Mouse (Mus musculus): ENCODE data around the gene Akr1c18.
"Not testable (repeated sequence)": the region's sequence is repeated elsewhere in the genome, so short reads cannot be mapped to it uniquely, and the experiment has no call there.

Akr1c18 gene

DNA sequence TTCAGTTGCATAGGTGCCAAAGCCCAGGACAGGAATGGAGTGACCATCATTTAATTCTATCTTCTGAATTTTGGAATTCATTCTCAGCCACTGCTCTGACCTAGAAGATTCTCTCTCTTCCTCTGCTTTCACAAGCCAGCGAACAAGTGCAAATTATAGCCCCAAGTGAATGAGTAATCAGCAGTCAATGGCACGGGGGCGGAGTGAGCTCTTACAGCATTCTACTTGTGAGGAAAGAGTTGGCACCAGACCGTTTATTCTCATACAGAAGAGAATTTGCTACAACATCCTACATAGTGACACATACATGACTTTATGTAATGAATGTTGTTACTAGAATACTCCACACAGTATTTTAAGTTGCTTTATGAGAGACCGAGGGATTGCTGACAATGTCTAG lies at the start of gene Akr1c18:
Gene Akr1c18, minus strand, starts transcription at position 137 of the 400 bp plus-strand sequence.
- peak; percentile 88 for DNase-seq

DNA sequence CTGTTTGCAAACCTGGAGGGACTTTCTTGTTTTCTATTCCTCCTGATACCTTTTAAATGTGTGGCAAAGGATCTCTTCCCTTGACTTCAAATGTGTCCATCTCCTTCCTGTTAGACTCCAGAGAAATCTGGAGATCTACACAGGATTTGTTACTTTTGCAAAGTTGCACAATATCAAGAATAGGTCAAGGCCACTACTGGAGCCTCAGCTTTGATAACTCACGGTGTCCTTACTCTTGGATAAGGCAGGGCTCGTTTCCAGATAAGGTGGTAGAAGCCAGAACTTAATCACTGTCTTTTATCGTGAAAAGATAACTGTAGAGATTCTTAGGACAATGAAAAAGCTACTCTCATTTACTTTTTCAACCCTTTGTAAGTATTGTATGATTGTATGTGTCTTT lies 42.1 kb upstream of the Akr1c18 start:
- DNase-seq, result no peak

GRCm38 (mm10) chr13:4190904-4191303 lies 40.5 kb upstream of the Akr1c18 start, which contains the start of gene Akr1c13:
Gene Akr1c13, plus strand, starts transcription at chr13:4191150.
- no peak for DNase-seq

DNA sequence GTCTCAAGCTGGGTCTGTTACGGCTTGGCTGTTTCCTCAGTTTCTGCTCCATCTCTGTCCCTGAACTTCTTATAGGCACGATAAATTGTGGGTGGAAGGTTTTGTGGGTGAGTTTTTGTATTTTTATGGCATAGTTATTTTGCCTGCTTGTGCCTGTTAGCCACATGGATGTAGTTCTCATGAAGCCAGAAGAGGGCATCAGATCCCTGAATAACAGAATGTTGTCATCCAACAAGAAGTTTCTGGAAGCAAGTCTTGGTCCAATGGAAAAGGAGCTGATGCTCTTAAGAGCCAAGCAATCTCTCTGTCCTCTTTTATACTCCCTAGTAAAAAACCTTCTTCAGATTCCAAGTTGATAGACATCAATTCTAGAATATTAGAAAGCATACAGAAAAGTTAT lies 37.7 kb upstream of the Akr1c18 start:
- no peak for DNase-seq

- not testable (repeated sequence) for DNase-seq
Measured at GRCm38 (mm10) chr13:4186641-4187411, 36.4 kb upstream of the Akr1c18 start.

- DNase-seq, result no peak
Measured at GRCm38 (mm10) chr13:4183116-4183515, 32.7 kb upstream of the Akr1c18 start.

GRCm38 (mm10) chr13:4181321-4181720 lies 30.9 kb upstream of the Akr1c18 start:
- DNase-seq, result not testable (repeated sequence)

GRCm38 (mm10) chr13:4172978-4173377 lies 22.5 kb upstream of the Akr1c18 start:
- no peak for DNase-seq

DNA sequence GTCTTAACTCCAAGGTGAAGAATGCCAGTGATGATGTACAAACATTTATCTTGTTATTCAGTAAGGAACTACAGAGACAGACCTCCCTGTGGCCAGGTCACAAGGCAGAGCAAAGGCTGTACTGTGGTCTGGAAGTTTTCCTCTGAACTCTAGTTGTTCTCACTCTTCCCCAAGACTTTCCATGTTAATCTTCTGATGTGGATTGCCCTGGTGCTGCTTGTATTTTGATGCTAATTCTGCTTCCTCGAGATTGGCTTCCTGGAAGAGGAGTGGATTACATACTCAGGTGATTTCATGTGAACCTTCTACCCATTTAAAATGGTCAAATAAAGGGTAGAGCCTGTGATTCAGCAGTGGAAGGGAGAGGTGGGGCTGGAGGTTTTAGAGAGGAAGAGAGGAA lies 17.6 kb upstream of the Akr1c18 start:
- no peak for DNase-seq

- no peak for DNase-seq
Measured at GRCm38 (mm10) chr13:4155286-4155685, 4.8 kb upstream of the Akr1c18 start.

DNA sequence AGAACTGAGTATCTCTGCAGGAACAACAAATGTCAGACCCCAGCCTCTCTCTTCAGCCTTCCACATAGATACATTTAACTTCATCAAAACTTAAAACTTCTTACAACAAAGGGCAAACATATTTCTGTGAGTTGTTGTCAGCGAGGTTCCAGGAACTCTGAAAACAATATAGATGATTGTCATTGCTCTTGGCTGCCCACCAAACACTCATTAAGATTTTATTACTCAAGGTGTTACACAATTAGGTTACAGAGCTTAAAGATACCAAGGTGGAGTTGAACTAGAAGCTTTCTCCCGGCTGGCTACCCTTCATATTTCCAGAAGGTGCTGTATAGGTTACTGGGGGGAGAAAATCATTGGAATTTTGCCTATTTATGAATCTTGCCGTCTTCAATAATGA lies 3.1 kb upstream of the Akr1c18 start:
- DNase-seq, result no peak

GRCm38 (mm10) chr13:4152908-4153307 lies 2.5 kb upstream of the Akr1c18 start:
- no peak for DNase-seq

GRCm38 (mm10) chr13:4144261-4144660 lies 6.2 kb downstream of the Akr1c18 start:
- DNase-seq, result no peak

DNA sequence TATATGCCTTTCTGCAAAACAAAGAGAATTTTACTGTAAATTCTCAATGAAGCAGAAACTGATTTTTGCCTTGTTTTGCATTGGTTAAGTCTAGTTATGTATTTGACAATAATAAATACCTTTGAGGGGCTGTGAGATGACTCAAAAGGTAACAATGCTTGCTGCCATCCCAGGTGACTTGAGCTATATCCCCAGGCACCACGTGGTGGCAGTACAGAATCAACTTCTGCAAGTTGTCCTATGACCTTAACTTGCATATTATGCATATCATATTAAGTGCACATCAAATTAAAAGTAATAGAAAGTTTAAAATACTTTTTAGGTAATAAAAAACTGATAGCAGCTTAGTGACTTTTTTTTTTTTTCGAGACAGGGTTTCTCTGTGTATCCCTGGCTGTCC lies 17.4 kb downstream of the Akr1c18 start:
- DNase-seq, result no peak

DNA sequence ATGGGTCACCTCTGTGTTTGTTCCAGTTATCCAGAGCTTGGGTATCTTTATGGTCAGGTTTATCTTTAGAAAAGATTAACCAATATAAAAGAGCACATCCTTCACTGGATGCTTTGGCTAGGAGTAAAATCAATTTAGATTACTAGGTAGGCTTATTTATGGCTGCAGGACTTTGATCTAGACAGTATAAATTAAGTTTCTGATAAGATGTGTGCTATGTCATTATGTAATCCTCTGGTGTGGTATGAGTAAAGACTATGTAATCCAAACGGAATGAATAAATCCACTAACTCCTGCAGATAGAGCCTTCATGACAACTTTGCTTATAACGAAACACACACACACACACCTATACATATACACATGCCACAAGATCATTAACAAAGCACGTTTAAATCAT lies 18.7 kb downstream of the Akr1c18 start:
- no peak for DNase-seq

DNA sequence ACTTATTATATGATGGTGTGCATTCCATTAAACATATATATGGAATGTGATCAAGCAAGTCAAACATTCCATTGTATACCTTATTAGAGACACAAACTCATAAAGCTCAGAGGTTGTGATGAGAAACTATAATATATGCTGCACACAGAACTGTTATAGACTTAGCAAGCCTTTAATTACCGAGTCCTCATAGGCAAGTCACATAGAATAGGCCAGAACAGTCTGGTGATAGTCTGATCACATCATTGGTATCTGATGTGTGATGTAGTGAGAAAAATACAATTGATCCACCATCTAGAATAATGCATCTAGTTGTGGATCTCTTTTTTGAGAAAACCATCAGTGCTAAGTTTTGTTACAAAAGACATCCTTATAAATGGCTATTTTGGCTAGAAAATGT lies 19.1 kb downstream of the Akr1c18 start:
- no peak for DNase-seq

GRCm38 (mm10) chr13:4129100-4129499 lies 21.4 kb downstream of the Akr1c18 start:
- peak; percentile 15 for DNase-seq

GRCm38 (mm10) chr13:4125846-4126245 lies 24.6 kb downstream of the Akr1c18 start:
- not testable (repeated sequence) for DNase-seq

- DNase-seq, result not testable (repeated sequence)
Measured at GRCm38 (mm10) chr13:4124471-4124870, 26.0 kb downstream of the Akr1c18 start.

DNA sequence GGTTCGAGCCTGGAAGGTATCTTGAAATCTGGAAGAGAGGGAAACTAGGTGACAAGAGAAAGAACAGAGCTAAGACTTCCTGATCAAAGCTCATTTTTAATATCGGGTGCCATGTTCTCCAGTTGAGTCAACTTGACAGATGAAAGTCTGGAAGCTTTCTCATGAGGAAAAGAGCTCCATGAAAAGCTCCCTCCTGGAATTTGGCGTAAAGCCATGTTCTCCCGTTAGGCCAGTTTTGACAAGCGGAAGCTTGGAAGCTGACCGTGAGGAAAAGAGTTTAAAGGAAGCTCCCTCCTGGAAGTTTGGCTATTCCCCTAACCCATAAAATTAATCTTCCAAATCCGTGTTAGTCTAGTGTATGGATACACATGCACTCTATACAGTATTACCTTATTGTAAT lies 27.3 kb downstream of the Akr1c18 start:
- no peak for DNase-seq

- no peak for DNase-seq
Measured at GRCm38 (mm10) chr13:4119181-4119904, 31.1 kb downstream of the Akr1c18 start.

DNA sequence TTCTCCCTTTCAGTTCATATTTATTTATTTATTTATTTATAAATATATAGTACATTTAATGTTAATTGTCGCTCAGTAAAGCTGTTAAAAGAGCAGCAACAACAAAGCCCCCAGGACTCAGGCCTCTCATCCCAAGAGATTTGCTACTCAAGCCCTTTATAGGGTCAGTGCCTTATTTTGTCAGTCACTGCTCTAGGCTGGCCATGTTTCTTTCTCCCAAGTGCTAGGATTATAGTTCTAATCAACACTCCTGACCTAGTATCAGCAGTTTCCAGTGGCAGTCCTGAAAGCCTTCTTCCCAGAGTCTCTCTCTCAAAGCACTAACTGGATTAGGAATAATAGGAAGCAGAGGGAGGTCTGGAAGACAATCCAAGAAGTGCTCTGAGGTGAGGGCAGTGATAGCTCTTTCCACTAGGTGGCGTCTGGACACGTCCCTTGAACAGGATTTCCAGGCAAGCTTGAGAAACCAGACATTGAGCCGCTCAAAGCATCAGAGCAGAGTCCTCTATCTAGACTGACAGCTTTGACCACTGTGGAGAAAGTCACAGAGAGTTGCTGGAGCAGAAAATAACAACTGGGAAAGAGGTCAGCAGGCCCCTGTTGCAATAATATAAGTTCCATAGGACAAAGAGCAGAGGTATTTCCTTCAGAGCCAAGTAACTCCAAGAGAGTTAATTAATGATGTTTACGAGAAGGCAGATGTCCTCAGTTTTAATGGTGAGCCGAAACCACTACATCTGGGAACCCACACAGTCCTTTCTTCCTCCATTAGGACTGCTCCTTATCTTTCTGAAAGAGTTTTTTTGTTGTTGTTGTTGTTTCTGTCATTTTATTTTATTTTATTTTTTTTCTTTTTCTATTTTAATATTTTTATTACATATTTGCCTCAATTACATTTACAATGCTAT lies 39.9 kb downstream of the Akr1c18 start:
- peak; percentile 62 for DNase-seq

DNA sequence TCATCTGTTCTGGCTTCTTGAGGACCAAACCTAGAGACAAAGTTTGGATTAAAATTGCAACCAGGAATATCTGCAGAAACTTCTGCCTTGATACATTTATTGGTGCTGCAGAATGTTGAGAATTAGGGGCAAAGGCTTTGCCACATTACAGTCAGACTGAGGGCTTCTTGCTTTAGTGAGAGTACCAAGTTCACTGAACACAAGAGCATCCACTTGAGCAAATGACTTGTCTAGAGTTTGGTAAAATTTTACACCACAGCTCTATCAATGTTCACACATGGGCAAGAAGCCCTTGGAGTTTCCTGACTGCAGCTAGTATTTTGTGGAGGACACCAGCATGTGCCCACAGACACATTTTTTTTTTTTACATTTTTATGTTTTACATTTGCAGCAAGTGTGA lies 47.7 kb downstream of the Akr1c18 start:
- DNase-seq, result no peak
